Mouse (Mus musculus): ENCODE data around the gene Lamc1.

DNA sequence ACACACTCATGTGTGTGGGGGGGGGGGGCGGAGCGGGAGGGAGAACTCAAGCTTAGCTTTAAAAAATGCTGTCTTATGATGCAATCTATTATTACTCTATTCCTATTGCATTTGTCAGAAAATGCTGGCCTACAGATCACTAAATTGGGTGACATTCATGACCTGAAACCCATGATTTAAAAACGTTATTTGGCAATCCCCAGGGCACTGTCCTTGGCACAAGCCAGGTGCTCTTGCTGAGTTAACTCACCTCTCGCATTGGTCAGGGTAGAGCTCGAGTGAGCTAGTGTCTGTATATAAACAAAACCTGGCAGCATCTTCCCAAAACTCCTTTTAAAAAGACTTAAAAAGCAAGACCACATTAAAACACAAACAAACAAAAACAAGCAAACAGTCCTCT is 57.1 kb downstream of the Lamc1 start:
- no peak for TF ChIP-seq CTCF (IDR thresholded peaks at IDR 0.05; ENCODE audit: extremely low read depth, insufficient read depth, insufficient read length, insufficient replicate concordance)
- no peak for TF ChIP-seq POLR2A (IDR thresholded peaks at IDR 0.05; ENCODE audit: low read depth, low read length)

Measured in spleen, adult 2 months (tissue).